Mouse (Mus musculus): ENCODE results near the gene Galnt7. TPM values are rescaled to one million over a fixed set of nuclear protein-coding genes. Genes with fewer than 3 reads are reported as not detected.

Galnt7 gene
- total and polyA plus RNA-seq, 2 experiments, result 0.61 to 2.0 TPM

GRCm38 (mm10) chr8:57615016-57615657 is 37.7 kb downstream of the Galnt7 start:
- Histone ChIP-seq H3K9ac (ENCODE audit: low read depth, low read length) (no peak overlapping the region), H3K4me1 (ENCODE audit: control insufficient read depth, insufficient read depth, low read length) (no peaks in the 10 kb centered on the region), H3K4me3 (ENCODE audit: insufficient read depth, low read depth, low read length) (no peak overlapping the region), H3K36me3 (ENCODE audit: control insufficient read depth, insufficient read depth, low read length) (no peaks in the 10 kb centered on the region), H3K27me3 (ENCODE audit: control insufficient read depth, insufficient read depth, low read length) (no peaks in the 10 kb centered on the region), H3K27ac (replicated peaks; ENCODE audit: insufficient read depth, low read depth, low read length) (no peak overlapping the region), H3K79me2 (ENCODE audit: control insufficient read depth, insufficient read depth, low read length) (no peaks in the 10 kb centered on the region)
- WGBS, result 69% methylated on average over 15 of the region's 15 CpGs
- no peak for TF ChIP-seq POLR2A (IDR thresholded peaks at IDR 0.05; ENCODE audit: extremely low read depth, insufficient read depth, low read length)
- TF ChIP-seq CTCF (IDR thresholded peaks at IDR 0.05; ENCODE audit: low read depth, low read length), result no peak
- DNase-seq (ENCODE audit: extremely low read depth, low read depth, low spot score), result no peak

- Histone ChIP-seq H3K9ac (ENCODE audit: low read depth, low read length) (no peak overlapping the region), H3K36me3 (ENCODE audit: control insufficient read depth, insufficient read depth, low read length) (no peaks in the 10 kb centered on the region), H3K27me3 (ENCODE audit: control insufficient read depth, insufficient read depth, low read length) (no peaks in the 10 kb centered on the region), H3K79me2 (ENCODE audit: control insufficient read depth, insufficient read depth, low read length) (no peaks in the 10 kb centered on the region), H3K27ac (replicated peaks; ENCODE audit: insufficient read depth, low read depth, low read length) (no peak overlapping the region), H3K4me1 (ENCODE audit: control insufficient read depth, insufficient read depth, low read length) (no peaks in the 10 kb centered on the region), H3K4me3 (ENCODE audit: insufficient read depth, low read depth, low read length) (no peak overlapping the region)
- no peak for TF ChIP-seq POLR2A (IDR thresholded peaks at IDR 0.05; ENCODE audit: extremely low read depth, insufficient read depth, low read length)
- no peak for TF ChIP-seq CTCF (IDR thresholded peaks at IDR 0.05; ENCODE audit: low read depth, low read length)
- 77% methylated on average over 7 of the region's 7 CpGs for WGBS
- no peak for DNase-seq (ENCODE audit: extremely low read depth, low read depth, low spot score)
Measured at GRCm38 (mm10) chr8:57611419-57611977, 41.3 kb downstream of the Galnt7 start.

GRCm38 (mm10) chr8:57610706-57611418 is 42.0 kb downstream of the Galnt7 start:
- Histone ChIP-seq H3K9ac (ENCODE audit: low read depth, low read length) (no peak overlapping the region), H3K4me1 (ENCODE audit: control insufficient read depth, insufficient read depth, low read length) (no peaks in the 10 kb centered on the region), H3K36me3 (ENCODE audit: control insufficient read depth, insufficient read depth, low read length) (no peaks in the 10 kb centered on the region), H3K79me2 (ENCODE audit: control insufficient read depth, insufficient read depth, low read length) (no peaks in the 10 kb centered on the region), H3K27ac (replicated peaks; ENCODE audit: insufficient read depth, low read depth, low read length) (no peak overlapping the region), H3K4me3 (ENCODE audit: insufficient read depth, low read depth, low read length) (no peak overlapping the region), H3K27me3 (ENCODE audit: control insufficient read depth, insufficient read depth, low read length) (no peaks in the 10 kb centered on the region)
- DNase-seq (ENCODE audit: extremely low read depth, low read depth, low spot score), result no peak
- no peak for TF ChIP-seq POLR2A (IDR thresholded peaks at IDR 0.05; ENCODE audit: extremely low read depth, insufficient read depth, low read length)
- WGBS, result 75% methylated on average over 11 of the region's 11 CpGs

- H3K27me3 ChIP-seq (ENCODE audit: control insufficient read depth, insufficient read depth, low read length), result no peaks in the 10 kb centered on the region
- H3K27ac ChIP-seq (replicated peaks; ENCODE audit: insufficient read depth, low read depth, low read length), result no peak overlapping the region
- H3K36me3 ChIP-seq (ENCODE audit: control insufficient read depth, insufficient read depth, low read length), result no peaks in the 10 kb centered on the region
- DNase-seq (ENCODE audit: extremely low read depth, low read depth, low spot score), result no peak
- TF ChIP-seq CTCF (IDR thresholded peaks at IDR 0.05; ENCODE audit: low read depth, low read length), result no peak
- no peaks in the 10 kb centered on the region for H3K4me1 ChIP-seq (ENCODE audit: control insufficient read depth, insufficient read depth, low read length)
- WGBS, result 85% methylated on average over 5 of the region's 5 CpGs
- H3K4me3 ChIP-seq (ENCODE audit: insufficient read depth, low read depth, low read length), result no peak overlapping the region
- no peak overlapping the region for H3K9ac ChIP-seq (ENCODE audit: low read depth, low read length)
- H3K79me2 ChIP-seq (ENCODE audit: control insufficient read depth, insufficient read depth, low read length), result no peaks in the 10 kb centered on the region
Measured at GRCm38 (mm10) chr8:57602511-57602910, 50.3 kb downstream of the Galnt7 start.

GRCm38 (mm10) chr8:57601987-57602418 is 50.8 kb downstream of the Galnt7 start:
- WGBS, result 77% methylated on average over 12 of the region's 12 CpGs
- DNase-seq (ENCODE audit: extremely low read depth, low read depth, low spot score), result peak; percentile 17
- Histone ChIP-seq H3K27ac (replicated peaks; ENCODE audit: insufficient read depth, low read depth, low read length) (no peak overlapping the region), H3K36me3 (ENCODE audit: control insufficient read depth, insufficient read depth, low read length) (no peaks in the 10 kb centered on the region), H3K4me3 (ENCODE audit: insufficient read depth, low read depth, low read length) (no peak overlapping the region), H3K27me3 (ENCODE audit: control insufficient read depth, insufficient read depth, low read length) (no peaks in the 10 kb centered on the region), H3K9ac (ENCODE audit: low read depth, low read length) (no peak overlapping the region), H3K4me1 (ENCODE audit: control insufficient read depth, insufficient read depth, low read length) (no peaks in the 10 kb centered on the region), H3K79me2 (ENCODE audit: control insufficient read depth, insufficient read depth, low read length) (no peaks in the 10 kb centered on the region)
- TF ChIP-seq CTCF (IDR thresholded peaks at IDR 0.05; ENCODE audit: low read depth, low read length) (no peak), POLR2A (IDR thresholded peaks at IDR 0.05; ENCODE audit: extremely low read depth, insufficient read depth, low read length) (no peak)
